Mouse (Mus musculus) thymus, adult 2 months (tissue): Measurements from ENCODE around the gene Krt75. TPM values are rescaled to one million over a fixed set of nuclear protein-coding genes. Genes with fewer than 3 reads are reported as not detected.
"Not testable (repeated sequence)": the region's sequence is repeated elsewhere in the genome, so short reads cannot be mapped to it uniquely, and the experiment has no call there.

Experiments
- DNase-seq: peaks from one replicate; pipeline ENCODE4 v3.0.0; 2021
- H3K27ac ChIP-seq: fragments of 200-500 bp; 2 replicates; pipeline ENCODE4 v1.5.1; 2012; ENCODE audit warnings: low read length, control low read depth; ENCODE audit not compliant: control insufficient read depth, insufficient read depth
- H3K27me3 ChIP-seq: fragments of 200-500 bp; 2 replicates; pipeline ENCODE4 v1.6.1; 2012; ENCODE audit warnings: mild to moderate bottlenecking, low read length, moderate library complexity, mixed read lengths; ENCODE audit not compliant: control insufficient read depth, insufficient read depth
- H3K36me3 ChIP-seq: fragments of 200-500 bp; 2 replicates; pipeline ENCODE4 v1.6.1; 2012; ENCODE audit warnings: mild to moderate bottlenecking, low read length, moderate library complexity; ENCODE audit not compliant: control insufficient read depth, insufficient read depth
- H3K4me1 ChIP-seq: fragments of 200-500 bp; replicated peaks from 2 replicates; pipeline ENCODE4 v1.6.1; 2012; ENCODE audit warnings: low read length; ENCODE audit not compliant: control insufficient read depth, insufficient read depth
- H3K4me3 ChIP-seq: fragments of 200-500 bp; 2 replicates; pipeline ENCODE4 v1.5.1; 2012; ENCODE audit warnings: mild to moderate bottlenecking, low read length, control low read depth, moderate library complexity; ENCODE audit not compliant: control insufficient read depth, insufficient read depth
- CTCF ChIP-seq: fragments of 200-500 bp; IDR thresholded peaks from 2 replicates; pipeline ENCODE4 v1.5.1; 2012; ENCODE audit warnings: mild to moderate bottlenecking, control low read depth, low read length, moderate library complexity, borderline replicate concordance; ENCODE audit not compliant: control insufficient read depth, poor library complexity, insufficient read depth; ENCODE audit errors: extremely low read depth
- POLR2A ChIP-seq: fragments of 200-500 bp; IDR thresholded peaks from 2 replicates; pipeline ENCODE4 v1.6.1; 2012; ENCODE audit warnings: mild to moderate bottlenecking, low read length, control low read depth, moderate library complexity; ENCODE audit not compliant: control insufficient read depth, poor library complexity, insufficient read depth; ENCODE audit errors: extremely low read depth
- WGBS: fragments of 180-500 bp; shearing (Covaris S2); methylation state at CpG from one replicate; pipeline ENCODE4 v1.1.7; 2018; 5-methylcytosine and 5-hydroxymethylcytosine counted together
- polyA plus RNA-seq: library from polyadenylated mRNA; depleted of rRNA; stranded (reverse); fragments of >200 nt; gene quantifications from 2 replicates; pipeline ENCODE4 v1.2.3, GENCODE M21; 2012; rRNA removed

Krt75 gene
- polyA plus RNA-seq, 1 experiment: 0.49 TPM

- Histone ChIP-seq H3K27me3 (no peaks in the 10 kb centered on the region), H3K4me1 (no peaks in the 10 kb centered on the region), H3K36me3 (no peaks in the 10 kb centered on the region), H3K27ac (no peak overlapping the region), H3K4me3 (no peak overlapping the region)
- no peak for DNase-seq
- TF ChIP-seq POLR2A (no peak), CTCF (no peak)
- WGBS: 52% methylated on average over 4 of the region's 4 CpGs
These were observed 51.0 kb downstream of the Krt75 start for GRCm38 (mm10) chr15:101522556-101523232.

DNA sequence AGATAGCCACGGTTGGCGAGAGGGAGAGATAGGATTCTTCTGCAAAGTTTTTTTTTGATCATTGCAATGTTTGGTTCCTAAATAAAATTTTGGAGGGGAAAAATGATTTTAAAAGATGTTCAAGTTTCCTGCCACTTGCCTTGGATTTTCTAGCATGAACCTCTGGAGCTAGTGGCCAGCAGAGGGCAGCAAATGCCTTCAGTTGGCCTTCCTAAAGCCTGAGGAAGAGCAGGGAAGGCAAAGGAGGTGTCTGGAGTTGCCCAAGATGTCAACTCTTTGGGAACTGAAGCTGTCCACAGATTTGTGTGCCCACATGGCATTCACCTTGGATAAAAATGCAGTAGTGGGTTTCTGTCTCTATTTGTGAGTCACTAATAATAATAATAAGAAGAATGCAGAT is 53.9 kb downstream of the Krt75 start:
- H3K36me3 ChIP-seq: no peaks in the 10 kb centered on the region
- DNase-seq: peak; percentile 47
- WGBS: 28% methylated on average over 2 of the region's 2 CpGs
- H3K27me3 ChIP-seq: no peaks in the 10 kb centered on the region
- H3K4me1 ChIP-seq: no peaks in the 10 kb centered on the region
- no peak overlapping the region for H3K27ac ChIP-seq
- H3K4me3 ChIP-seq: no peak overlapping the region
- TF ChIP-seq CTCF (no peak), POLR2A (no peak)

GRCm38 (mm10) chr15:101517161-101517560 is 56.5 kb downstream of the Krt75 start, which contains the start of gene Gm49425:
Gene Gm49425 (minus strand): TSS chr15:101517261.
- H3K36me3 ChIP-seq, H3K27me3 ChIP-seq, H3K4me3 ChIP-seq, DNase-seq, H3K4me1 ChIP-seq, H3K27ac ChIP-seq: not testable (repeated sequence)
- 76% methylated on average over 2 of the region's 2 CpGs for WGBS

Other genes starting within 250 kb of the Krt75 start
- gene Krt80, start 203.7 kb downstream of the Krt75 start, polyA plus RNA-seq: 3.1 and 3.8 TPM in 2 replicates
- 20.8 and 28.3 TPM in 2 replicates for gene Krt7, start 162.9 kb downstream of the Krt75 start, polyA plus RNA-seq
- gene Krt87, start 135.1 kb downstream of the Krt75 start, polyA plus RNA-seq: 0.57 and 0.77 TPM in 2 replicates
- not detected in 2 replicates for gene Krt88, start 126.2 kb downstream of the Krt75 start, polyA plus RNA-seq
- 0.56 and 0.66 TPM in 2 replicates for gene Krt81, start 110.2 kb downstream of the Krt75 start, polyA plus RNA-seq
- gene Krt86, start 100.4 kb downstream of the Krt75 start, polyA plus RNA-seq: 0.18 and 0.35 TPM in 2 replicates
- 0.92 and 1.8 TPM in 2 replicates for gene Krt83, start 82.4 kb downstream of the Krt75 start, polyA plus RNA-seq
- 0.17 and 0.24 TPM in 2 replicates for gene Gm49425, start 56.6 kb downstream of the Krt75 start, polyA plus RNA-seq
- gene Krt84, start 41.1 kb downstream of the Krt75 start, polyA plus RNA-seq: 2.2 and 2.9 TPM in 2 replicates
- gene Krt82, start 23.2 kb downstream of the Krt75 start, polyA plus RNA-seq: 0.05 and 0.13 TPM in 2 replicates
- 0.09 and 0.16 TPM in 2 replicates for gene Krt90, start 11.0 kb downstream of the Krt75 start, polyA plus RNA-seq
- not detected in 2 replicates for gene Gm5414, start 54.3 kb upstream of the Krt75 start, polyA plus RNA-seq
- gene Gm5478, start 73.5 kb upstream of the Krt75 start, polyA plus RNA-seq: not detected in 2 replicates
- gene Krt6b, start 106.4 kb upstream of the Krt75 start, polyA plus RNA-seq: 0.68 and 1.1 TPM in 2 replicates
- 2.3 and 2.4 TPM in 2 replicates for gene Krt6a, start 120.4 kb upstream of the Krt75 start, polyA plus RNA-seq
- gene Krt5, start 139.0 kb upstream of the Krt75 start, polyA plus RNA-seq: 154 and 184 TPM in 2 replicates
- 1.5 and 2.0 TPM in 2 replicates for gene Krt71, start 169.2 kb upstream of the Krt75 start, polyA plus RNA-seq
- gene Krt72, start 212.6 kb upstream of the Krt75 start, polyA plus RNA-seq: 0.08 and 0.34 TPM in 2 replicates
- 0.56 and 0.61 TPM in 2 replicates for gene Krt73, start 228.4 kb upstream of the Krt75 start, polyA plus RNA-seq
- gene Krt2, start 244.3 kb upstream of the Krt75 start, polyA plus RNA-seq: 0.16 TPM in 1 of 2 replicates, not detected in the other